Mouse (Mus musculus) cortical plate, adult 2 months (tissue): ENCODE results near the gene Mog.
"Not testable (repeated sequence)": the region's sequence is repeated elsewhere in the genome, so short reads cannot be mapped to it uniquely, and the experiment has no call there.

Experiments
- CTCF ChIP-seq: fragments of 200-500 bp; IDR thresholded peaks from 2 replicates; pipeline ENCODE4 v1.5.1; 2011; ENCODE audit warnings: mild to moderate bottlenecking, control low read depth, low read length; ENCODE audit not compliant: insufficient read depth; ENCODE audit errors: extremely low read depth
- POLR2A ChIP-seq: fragments of 200-500 bp; IDR thresholded peaks from 2 replicates; pipeline ENCODE4 v1.6.1; 2011; ENCODE audit warnings: mild to moderate bottlenecking, low read length, control low read depth; ENCODE audit not compliant: insufficient read depth; ENCODE audit errors: extremely low read depth

DNA sequence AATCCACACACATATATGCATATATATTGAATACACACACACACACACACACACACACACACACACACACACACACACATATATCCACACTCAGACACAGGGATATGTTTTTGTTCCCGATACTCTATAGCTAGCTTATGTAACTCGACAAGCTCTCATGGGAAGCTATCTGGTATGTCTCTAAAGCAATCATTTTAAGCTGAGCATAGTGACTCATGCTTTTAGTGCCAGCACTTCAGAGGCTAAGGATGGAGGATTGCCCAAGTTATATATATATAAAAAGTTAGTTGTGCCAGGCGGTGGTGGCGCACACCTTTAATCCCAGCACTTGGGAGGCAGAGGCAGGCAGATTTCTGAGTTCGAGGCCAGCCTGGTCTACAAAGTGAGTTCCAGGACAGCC is 4.0 kb downstream of the Mog start:
- not testable (repeated sequence) for TF ChIP-seq CTCF, POLR2A
